Mouse (Mus musculus) heart, postnatal 0 days (tissue): ENCODE data around the gene Spata20. TPM values are rescaled to one million over a fixed set of nuclear protein-coding genes. Genes with fewer than 3 reads are reported as not detected.

Source experiments
- ATAC-seq: fragments of 200-750 bp; cut with Nextera tagmentation; 2 replicates; pipeline ENCODE4 v1.8.0; 2017; ENCODE audit warnings: low read depth, moderate number of reproducible peaks, moderate library complexity; ENCODE audit not compliant: insufficient read depth
- DNase-seq: peaks from one replicate; pipeline ENCODE4 v3.0.0-alpha.2; 2016; ENCODE audit warnings: low spot score
- H3K27ac ChIP-seq: fragments of 300-500 bp; sonication (generic); 2 replicates; pipeline ENCODE4 v1.5.1; 2014; ENCODE audit warnings: low read depth, mild to moderate bottlenecking
- H3K27me3 ChIP-seq: fragments of 300-500 bp; sonication (generic); 2 replicates; pipeline ENCODE4 v1.6.1; 2014; ENCODE audit warnings: low read length, mixed read lengths; ENCODE audit not compliant: control insufficient read depth, insufficient read depth
- H3K36me3 ChIP-seq: fragments of 300-500 bp; sonication (generic); replicated peaks from 2 replicates; pipeline ENCODE4 v1.6.1; 2014; ENCODE audit warnings: low read length, mixed read lengths; ENCODE audit not compliant: control insufficient read depth, insufficient read depth
- H3K4me1 ChIP-seq: fragments of 300-500 bp; sonication (generic); 2 replicates; pipeline ENCODE4 v1.6.1; 2014; ENCODE audit warnings: antibody characterized with exemption; ENCODE audit not compliant: control insufficient read depth, insufficient read depth
- H3K4me2 ChIP-seq: fragments of 300-500 bp; sonication (generic); 2 replicates; pipeline ENCODE4 v1.6.1; 2014; ENCODE audit warnings: low read depth, mild to moderate bottlenecking, low read length, moderate library complexity
- H3K4me3 ChIP-seq: fragments of 300-500 bp; sonication (generic); 2 replicates; pipeline ENCODE4 v1.5.1; 2014; ENCODE audit warnings: low read depth, low read length
- H3K9ac ChIP-seq: fragments of 300-500 bp; sonication (generic); replicated peaks from 2 replicates; pipeline ENCODE4 v1.6.1; 2014; ENCODE audit warnings: low read depth, low read length, mixed read lengths
- H3K9me3 ChIP-seq: fragments of 300-500 bp; sonication (generic); replicated peaks from 2 replicates; pipeline ENCODE4 v1.6.1; 2016; ENCODE audit warnings: low read length; ENCODE audit not compliant: control insufficient read depth
- CTCF ChIP-seq: IDR thresholded peaks from 2 replicates; pipeline ENCODE4 v1.5.1; 2016; ENCODE audit warnings: antibody characterized with exemption, control low read depth, low read depth
- EP300 ChIP-seq: IDR thresholded peaks from 2 replicates; pipeline ENCODE4 v1.6.1; 2016; ENCODE audit warnings: antibody characterized with exemption, low read depth
- WGBS: fragments of 180-500 bp; shearing (Covaris S2); extraction: QIAGEN DNeasy Blood & Tissue Kit; methylation state at CpG from one replicate; pipeline ENCODE4 v1.1.7; 2014; 5-methylcytosine and 5-hydroxymethylcytosine counted together
- polyA plus RNA-seq: library from polyadenylated mRNA; unstranded; fragments of >200 nt; fragmentation: Nextera tagmentation; extraction: Ambion mirVana; gene quantifications from 2 replicates; pipeline ENCODE4 v1.2.1, GENCODE M21; 2015
- total RNA-seq: library from RNA; depleted of rRNA; stranded (reverse); fragments of >200 nt; gene quantifications from 2 replicates; pipeline ENCODE4 v1.2.3, GENCODE M21; 2014; ENCODE audit warnings: low replicate concordance

Gene Spata20
- total and polyA plus RNA-seq, 2 experiments from 2014 or later: 0.56 TPM; not detected in 1

- Histone ChIP-seq H3K27me3 (no peaks in the 10 kb centered on the region), H3K9me3 (no peaks in the 10 kb centered on the region), H3K4me1 (peaks cover 34% of the 10 kb centered on the region), H3K9ac (no peak overlapping the region), H3K36me3 (no peaks in the 10 kb centered on the region), H3K4me2 (peak overlapping the region; percentile 4; the same call in 1 of the 2 replicates), H3K4me3 (no peak overlapping the region), H3K27ac (peak overlapping the region; percentile 94)
- peak; percentile 96 for TF ChIP-seq EP300
- TF ChIP-seq CTCF: no peak
- DNase-seq (peak; percentile 94), ATAC-seq (peak; percentile 95)
- 16% methylated on average over 12 of the region's 12 CpGs for WGBS
Measured at GRCm38 (mm10) chr11:94451091-94451773, 34.7 kb downstream of the Spata20 start.

- H3K27ac ChIP-seq: peak overlapping the region; percentile 94
- 23% methylated on average over 5 of the region's 5 CpGs for WGBS
- H3K27me3 ChIP-seq: no peaks in the 10 kb centered on the region
- H3K4me1 ChIP-seq: peaks cover 34% of the 10 kb centered on the region
- peak; percentile 84 for DNase-seq
- TF ChIP-seq CTCF: no peak
- no peak for TF ChIP-seq EP300
- H3K4me3 ChIP-seq: no peak overlapping the region
- no peaks in the 10 kb centered on the region for H3K9me3 ChIP-seq
- no peak overlapping the region for H3K4me2 ChIP-seq
- H3K9ac ChIP-seq: no peak overlapping the region
- peak; percentile 50 for ATAC-seq
- no peaks in the 10 kb centered on the region for H3K36me3 ChIP-seq
Measured at GRCm38 (mm10) chr11:94449886-94450285, 36.1 kb downstream of the Spata20 start.

GRCm38 (mm10) chr11:94449239-94449638 is 36.7 kb downstream of the Spata20 start:
- Histone ChIP-seq H3K4me2 (no peak overlapping the region), H3K9me3 (no peaks in the 10 kb centered on the region), H3K4me3 (no peak overlapping the region), H3K9ac (no peak overlapping the region), H3K36me3 (no peaks in the 10 kb centered on the region), H3K27me3 (no peaks in the 10 kb centered on the region), H3K4me1 (peaks cover 34% of the 10 kb centered on the region), H3K27ac (peak overlapping the region; percentile 94)
- WGBS: 58% methylated on average over 8 of the region's 8 CpGs
- TF ChIP-seq CTCF: no peak
- no peak for DNase-seq
- no peak for ATAC-seq

GRCm38 (mm10) chr11:94447017-94447416 is 39.0 kb downstream of the Spata20 start:
- 42% methylated on average over 3 of the region's 3 CpGs for WGBS
- H3K27me3 ChIP-seq: no peaks in the 10 kb centered on the region
- no peak overlapping the region for H3K4me3 ChIP-seq
- no peak overlapping the region for H3K4me2 ChIP-seq
- no peaks in the 10 kb centered on the region; the same call in 1 of the 2 replicates for H3K36me3 ChIP-seq
- no peak overlapping the region for H3K27ac ChIP-seq
- DNase-seq: no peak
- H3K9me3 ChIP-seq: no peaks in the 10 kb centered on the region
- ATAC-seq: no peak
- peaks cover 31% of the 10 kb centered on the region for H3K4me1 ChIP-seq
- TF ChIP-seq EP300: no peak
- no peak for TF ChIP-seq CTCF
- no peak overlapping the region for H3K9ac ChIP-seq

GRCm38 (mm10) chr11:94445300-94445699 is 40.7 kb downstream of the Spata20 start:
- Histone ChIP-seq H3K4me1 (peaks cover 22% of the 10 kb centered on the region), H3K27ac (no peak overlapping the region), H3K4me3 (no peak overlapping the region), H3K27me3 (no peaks in the 10 kb centered on the region), H3K9ac (no peak overlapping the region), H3K9me3 (no peaks in the 10 kb centered on the region), H3K4me2 (no peak overlapping the region), H3K36me3 (no peaks in the 10 kb centered on the region; the same call in 1 of the 2 replicates)
- WGBS: 61% methylated on average over 4 of the region's 4 CpGs
- TF ChIP-seq EP300 (no peak), CTCF (no peak)
- no peak for ATAC-seq
- no peak for DNase-seq

- Histone ChIP-seq H3K4me1 (peaks cover 20% of the 10 kb centered on the region; the same call in 1 of the 2 replicates), H3K27me3 (no peaks in the 10 kb centered on the region), H3K4me3 (no peak overlapping the region), H3K9ac (no peak overlapping the region), H3K4me2 (no peak overlapping the region), H3K27ac (no peak overlapping the region), H3K36me3 (no peaks in the 10 kb centered on the region; the same call in 1 of the 2 replicates), H3K9me3 (no peaks in the 10 kb centered on the region)
- TF ChIP-seq EP300 (no peak), CTCF (no peak)
- DNase-seq (no peak), ATAC-seq (no peak)
- 78% methylated on average over 5 of the region's 5 CpGs for WGBS
Measured at GRCm38 (mm10) chr11:94444829-94445228, 41.1 kb downstream of the Spata20 start.
